Mouse (Mus musculus) megakaryocyte, embryonic 14.5 days (primary cell): ENCODE measurements at regions not wholly inside any gene's neighbourhood (a gene's known extent, or its start where the extent isn't known, plus 50 kb on each side); places are given as distances from the start of the nearest gene placed in this dataset.

Experiments
- FLI1 ChIP-seq: IDR thresholded peaks from 2 replicates; pipeline ENCODE4 v1.6.1; 2012; ENCODE audit warnings: low read length, inconsistent platforms, mixed read lengths
- GATA1 ChIP-seq: IDR thresholded peaks from 3 replicates; pipeline ENCODE4 v1.6.1; 2012; ENCODE audit warnings: mixed read lengths, low read length, inconsistent platforms, borderline replicate concordance

DNA sequence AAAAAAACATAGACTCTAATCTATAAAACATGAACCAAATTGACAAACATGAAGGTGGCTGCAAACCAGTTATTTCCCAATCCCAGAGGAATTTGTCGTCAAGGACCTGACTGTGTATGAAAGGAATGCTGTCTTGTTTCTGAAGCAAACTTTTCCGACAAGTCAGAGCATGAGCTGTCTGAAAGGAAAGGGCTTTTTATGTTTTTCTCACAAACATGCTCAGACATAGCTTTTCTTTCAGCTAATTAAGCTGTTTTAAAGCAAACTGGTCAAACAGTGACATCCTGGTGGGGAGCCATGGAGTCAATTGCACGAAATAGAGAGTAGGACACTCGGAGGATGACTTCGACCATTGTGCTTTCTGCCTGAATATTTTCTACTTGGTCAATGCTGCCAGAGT lies 108.2 kb downstream of the Olig3 start:
- no peak for TF ChIP-seq GATA1
- TF ChIP-seq FLI1: no peak
